Mouse (Mus musculus): ENCODE results near the gene Dnajc14. TPM values are rescaled to one million over a fixed set of nuclear protein-coding genes. Genes with fewer than 3 reads are reported as not detected.

Gene Dnajc14
- polyA plus RNA-seq, 1 experiment, result 24.1 TPM

GRCm38 (mm10) chr10:128792041-128792440 is 11.8 kb upstream of the Dnajc14 start:
- TF ChIP-seq POLR2A (IDR thresholded peaks at IDR 0.05; ENCODE audit: borderline replicate concordance, insufficient read depth, low read length), result no peak
- TF ChIP-seq CTCF (IDR thresholded peaks at IDR 0.05; ENCODE audit: borderline replicate concordance, insufficient read depth, low read depth, low read length), result no peak
- no peak overlapping the region for H3K27ac ChIP-seq (ENCODE audit: insufficient read depth, low read length)
- no peak for DNase-seq
- no peaks in the 10 kb centered on the region; the same call in 1 of the 2 replicates for H3K4me1 ChIP-seq (ENCODE audit: control insufficient read depth, insufficient read depth, low read length)
- H3K27me3 ChIP-seq (ENCODE audit: control insufficient read depth, insufficient read depth, low read length), result no peaks in the 10 kb centered on the region; the same call in 1 of the 2 replicates
- no peak overlapping the region for H3K4me3 ChIP-seq (replicated peaks; ENCODE audit: insufficient read depth, low read depth, low read length)

DNA sequence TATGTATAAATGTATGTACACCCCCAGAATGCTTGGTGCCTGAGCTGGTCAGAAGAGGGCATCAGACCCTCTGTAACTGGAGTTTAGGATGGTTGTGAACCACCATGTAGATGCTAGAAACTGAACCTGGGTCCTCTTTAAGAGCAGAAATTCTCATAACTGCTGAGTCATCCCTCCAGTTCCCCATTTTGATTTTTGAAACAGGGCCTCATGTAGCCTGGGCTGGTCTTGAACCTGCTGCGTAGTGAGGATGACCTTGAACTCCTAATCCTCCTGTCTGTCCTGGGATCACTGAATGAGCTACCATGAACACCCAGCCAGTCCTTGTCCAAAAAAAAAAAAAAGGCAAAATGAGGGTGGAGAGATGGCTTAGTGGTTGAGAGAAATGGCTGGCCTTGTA is 10.6 kb upstream of the Dnajc14 start:
- no peak for TF ChIP-seq POLR2A (IDR thresholded peaks at IDR 0.05; ENCODE audit: borderline replicate concordance, insufficient read depth, low read length)
- 92% methylated on average over 1 of the region's 1 CpGs for WGBS
- no peak overlapping the region for H3K4me3 ChIP-seq (replicated peaks; ENCODE audit: insufficient read depth, low read depth, low read length)
- no peaks in the 10 kb centered on the region; the same call in 1 of the 2 replicates for H3K27me3 ChIP-seq (ENCODE audit: control insufficient read depth, insufficient read depth, low read length)
- no peak for DNase-seq
- H3K27ac ChIP-seq (ENCODE audit: insufficient read depth, low read length), result no peak overlapping the region
- H3K4me1 ChIP-seq (ENCODE audit: control insufficient read depth, insufficient read depth, low read length), result no peaks in the 10 kb centered on the region; the same call in 1 of the 2 replicates

GRCm38 (mm10) chr10:128794391-128794790 is 9.5 kb upstream of the Dnajc14 start:
- no peak overlapping the region for H3K4me3 ChIP-seq (replicated peaks; ENCODE audit: insufficient read depth, low read depth, low read length)
- no peaks in the 10 kb centered on the region; the same call in 1 of the 2 replicates for H3K4me1 ChIP-seq (ENCODE audit: control insufficient read depth, insufficient read depth, low read length)
- WGBS, result 91% methylated on average over 5 of the region's 5 CpGs
- no peaks in the 10 kb centered on the region; the same call in 1 of the 2 replicates for H3K27me3 ChIP-seq (ENCODE audit: control insufficient read depth, insufficient read depth, low read length)
- TF ChIP-seq POLR2A (IDR thresholded peaks at IDR 0.05; ENCODE audit: borderline replicate concordance, insufficient read depth, low read length), result no peak
- TF ChIP-seq CTCF (IDR thresholded peaks at IDR 0.05; ENCODE audit: borderline replicate concordance, insufficient read depth, low read depth, low read length), result no peak
- H3K27ac ChIP-seq (ENCODE audit: insufficient read depth, low read length), result no peak overlapping the region
- no peak for DNase-seq

- no peaks in the 10 kb centered on the region; the same call in 1 of the 2 replicates for H3K27me3 ChIP-seq (ENCODE audit: control insufficient read depth, insufficient read depth, low read length)
- 71% methylated on average over 3 of the region's 3 CpGs for WGBS
- no peak overlapping the region for H3K27ac ChIP-seq (ENCODE audit: insufficient read depth, low read length)
- no peaks in the 10 kb centered on the region; the same call in 1 of the 2 replicates for H3K4me1 ChIP-seq (ENCODE audit: control insufficient read depth, insufficient read depth, low read length)
- no peak for TF ChIP-seq CTCF (IDR thresholded peaks at IDR 0.05; ENCODE audit: borderline replicate concordance, insufficient read depth, low read depth, low read length)
- TF ChIP-seq POLR2A (IDR thresholded peaks at IDR 0.05; ENCODE audit: borderline replicate concordance, insufficient read depth, low read length), result no peak
- H3K4me3 ChIP-seq (replicated peaks; ENCODE audit: insufficient read depth, low read depth, low read length), result no peak overlapping the region
- peak in 1 of 2 experiments; percentile 23 for DNase-seq
Observed at GRCm38 (mm10) chr10:128795581-128795980, 8.3 kb upstream of the Dnajc14 start.

DNA sequence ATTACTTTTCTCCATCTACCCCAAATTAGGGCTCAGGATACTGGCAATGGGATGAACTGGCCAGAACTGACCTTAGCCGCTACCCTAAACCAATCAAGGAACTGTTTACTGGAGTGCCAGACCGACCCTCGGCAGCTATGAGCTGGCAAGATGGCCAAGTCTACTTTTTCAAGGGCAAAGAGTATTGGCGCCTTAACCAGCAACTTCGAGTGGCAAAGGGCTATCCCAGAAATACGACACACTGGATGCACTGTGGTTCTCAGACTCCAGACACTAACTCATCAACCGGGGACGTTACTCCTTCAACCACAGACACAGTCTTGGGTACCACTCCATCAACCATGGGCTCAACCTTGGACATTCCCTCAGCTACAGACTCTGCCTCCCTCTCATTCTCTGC is 5.2 kb upstream of the Dnajc14 start:
- H3K4me3 ChIP-seq (replicated peaks; ENCODE audit: insufficient read depth, low read depth, low read length), result no peak overlapping the region
- no peaks in the 10 kb centered on the region; the same call in 1 of the 2 replicates for H3K27me3 ChIP-seq (ENCODE audit: control insufficient read depth, insufficient read depth, low read length)
- no peak for DNase-seq
- no peaks in the 10 kb centered on the region; the same call in 1 of the 2 replicates for H3K4me1 ChIP-seq (ENCODE audit: control insufficient read depth, insufficient read depth, low read length)
- TF ChIP-seq POLR2A (IDR thresholded peaks at IDR 0.05; ENCODE audit: borderline replicate concordance, insufficient read depth, low read length) (no peak), CTCF (IDR thresholded peaks at IDR 0.05; ENCODE audit: borderline replicate concordance, insufficient read depth, low read depth, low read length) (no peak)
- no peak overlapping the region for H3K27ac ChIP-seq (ENCODE audit: insufficient read depth, low read length)
- WGBS, result 91% methylated on average over 8 of the region's 8 CpGs

GRCm38 (mm10) chr10:128801981-128802495 is 1.8 kb upstream of the Dnajc14 start:
- WGBS, result 89% methylated on average over 16 of the region's 16 CpGs
- peaks cover 5% of the 10 kb centered on the region; the same call in 1 of the 2 replicates for H3K4me1 ChIP-seq (ENCODE audit: control insufficient read depth, insufficient read depth, low read length)
- no peak overlapping the region for H3K4me3 ChIP-seq (replicated peaks; ENCODE audit: insufficient read depth, low read depth, low read length)
- H3K27ac ChIP-seq (ENCODE audit: insufficient read depth, low read length), result no peak overlapping the region
- DNase-seq, result no peak
- TF ChIP-seq POLR2A (IDR thresholded peaks at IDR 0.05; ENCODE audit: borderline replicate concordance, insufficient read depth, low read length) (no peak), CTCF (IDR thresholded peaks at IDR 0.05; ENCODE audit: borderline replicate concordance, insufficient read depth, low read depth, low read length) (no peak)
- no peaks in the 10 kb centered on the region for H3K27me3 ChIP-seq (ENCODE audit: control insufficient read depth, insufficient read depth, low read length)

GRCm38 (mm10) chr10:128802956-128803355 is 906 bp upstream of the Dnajc14 start:
- DNase-seq, result no peak
- H3K4me1 ChIP-seq (ENCODE audit: control insufficient read depth, insufficient read depth, low read length), result peaks cover 9% of the 10 kb centered on the region
- TF ChIP-seq CTCF (IDR thresholded peaks at IDR 0.05; ENCODE audit: borderline replicate concordance, insufficient read depth, low read depth, low read length) (no peak), POLR2A (IDR thresholded peaks at IDR 0.05; ENCODE audit: borderline replicate concordance, insufficient read depth, low read length) (no peak)
- 57% methylated on average over 4 of the region's 4 CpGs for WGBS
- no peaks in the 10 kb centered on the region for H3K27me3 ChIP-seq (ENCODE audit: control insufficient read depth, insufficient read depth, low read length)
- no peak overlapping the region for H3K4me3 ChIP-seq (replicated peaks; ENCODE audit: insufficient read depth, low read depth, low read length)
- no peak overlapping the region for H3K27ac ChIP-seq (ENCODE audit: insufficient read depth, low read length)

DNA sequence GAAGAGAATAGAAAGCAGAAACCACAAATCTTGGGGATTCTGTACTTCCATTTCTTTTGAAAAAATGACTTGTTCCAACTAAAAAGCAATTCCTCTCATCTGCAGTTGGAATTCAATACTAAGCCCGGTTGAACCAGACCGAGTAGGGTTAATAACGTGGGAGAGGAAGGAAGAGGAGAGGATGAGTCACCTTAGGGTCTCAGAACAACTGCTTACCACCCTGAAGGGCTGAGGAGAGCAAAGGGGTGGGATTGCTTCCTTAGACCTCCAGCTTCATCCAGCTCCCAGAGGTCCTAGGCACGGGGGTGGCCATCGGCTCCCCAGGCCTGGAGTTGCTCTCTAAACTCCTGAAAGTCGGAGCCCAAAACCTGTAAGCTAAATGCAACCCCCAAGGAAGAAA is 501 bp upstream of the Dnajc14 start:
- no peak for TF ChIP-seq CTCF (IDR thresholded peaks at IDR 0.05; ENCODE audit: borderline replicate concordance, insufficient read depth, low read depth, low read length)
- no peak for TF ChIP-seq POLR2A (IDR thresholded peaks at IDR 0.05; ENCODE audit: borderline replicate concordance, insufficient read depth, low read length)
- no peaks in the 10 kb centered on the region for H3K27me3 ChIP-seq (ENCODE audit: control insufficient read depth, insufficient read depth, low read length)
- 14% methylated on average over 6 of the region's 6 CpGs for WGBS
- H3K4me1 ChIP-seq (ENCODE audit: control insufficient read depth, insufficient read depth, low read length), result peaks cover 11% of the 10 kb centered on the region
- no peak for DNase-seq
- H3K4me3 ChIP-seq (replicated peaks; ENCODE audit: insufficient read depth, low read depth, low read length), result peak overlapping the region; percentile 91
- H3K27ac ChIP-seq (ENCODE audit: insufficient read depth, low read length), result peak overlapping the region; percentile 79

All from cerebellum, adult 2 months (tissue).